Mouse (Mus musculus) heart, postnatal 0 days (tissue): Measurements from ENCODE around the gene Pygo1.

Source experiments
- CTCF ChIP-seq: IDR thresholded peaks from 2 replicates; pipeline ENCODE4 v1.5.1; 2016; ENCODE audit warnings: antibody characterized with exemption, control low read depth, low read depth
- EP300 ChIP-seq: IDR thresholded peaks from 2 replicates; pipeline ENCODE4 v1.6.1; 2016; ENCODE audit warnings: antibody characterized with exemption, low read depth

DNA sequence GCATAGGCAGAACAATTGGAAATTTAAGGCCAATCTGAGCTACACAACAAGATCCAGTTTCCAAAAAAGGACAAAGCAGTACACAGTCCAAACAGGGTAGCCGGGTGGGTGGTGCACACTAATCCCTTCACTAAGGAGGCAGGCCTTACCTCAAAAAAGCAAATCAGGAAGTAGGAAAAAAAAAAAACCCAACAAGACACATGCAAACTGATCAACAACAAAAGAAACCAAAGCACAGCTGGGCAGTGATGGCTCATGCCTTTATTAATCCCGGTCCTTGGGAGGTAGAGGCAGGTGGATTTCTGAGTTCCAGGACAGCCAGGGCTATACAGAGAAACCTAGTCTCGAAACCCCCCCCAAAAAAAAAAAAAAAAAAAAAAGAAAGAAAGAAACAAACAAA lies 62.3 kb downstream of the Pygo1 start:
- no peak for TF ChIP-seq CTCF
- TF ChIP-seq EP300: no peak
